ENCODE assay signal across 22 mouse cellular contexts in genomic region chr17:30487695-30488094, GRCm38 (mm10).
A peak's percentile ranks its signal among the peaks of the same experiment; 100 is the strongest.
DNase-seq lines count a peak whose midpoint lies in the region; TF ChIP-seq lines count a peak whose summit lies in the region.
"Had no signal": no experiment of that assay in that cellular context is flagged by ENCODE, and none has a peak within 500 bp of the region (broad histone marks: within the 10 kb centered on the region; RNA-seq: fewer than 3 reads in every experiment).

No protein-coding gene starts in this region.

- H3K79me2 ChIP-seq in MEL (ENCODE audit: control insufficient read depth, insufficient read depth, low read length, poor library complexity), result no peaks in the 10 kb centered on the region

- H3K4me3 ChIP-seq in MEL (ENCODE audit: control insufficient read depth in 1 of 2, insufficient read depth in 1 of 2, low read depth in 2 of 2, low read length in 2 of 2), result no peak overlapping the region
- H3K4me3 ChIP-seq: embryonic facial prominence, embryonic 13.5 days; embryonic facial prominence, embryonic 15.5 days; erythroblast, embryonic 14.5 days; forebrain, embryonic 10.5 days; forebrain, embryonic 12.5 days had no signal

- no peaks in the 10 kb centered on the region for H3K4me1 ChIP-seq in MEL (ENCODE audit: control insufficient read depth in 1 of 2, insufficient read depth in 2 of 2, low read length in 2 of 2)
- H3K4me1 ChIP-seq: embryonic facial prominence, embryonic 13.5 days; embryonic facial prominence, embryonic 15.5 days had no signal

- H3K9ac ChIP-seq in MEL (ENCODE audit: control insufficient read depth, low read depth, low read length, poor library complexity, severe bottlenecking), result no peak overlapping the region
- H3K9ac ChIP-seq: embryonic facial prominence, embryonic 13.5 days; embryonic facial prominence, embryonic 15.5 days; forebrain, embryonic 12.5 days had no signal

- H3K27me3 ChIP-seq in MEL (ENCODE audit: control insufficient read depth in 1 of 2, insufficient read depth in 2 of 2, low read length in 2 of 2), result no peaks in the 10 kb centered on the region
- H3K27me3 ChIP-seq: CH12.LX; embryonic facial prominence, embryonic 13.5 days; embryonic facial prominence, embryonic 15.5 days; forebrain, embryonic 12.5 days had no signal

- H3K27ac ChIP-seq in MEL (ENCODE audit: control insufficient read depth, low read depth, low read length), result no peak overlapping the region
- H3K27ac ChIP-seq: embryonic facial prominence, embryonic 13.5 days; embryonic facial prominence, embryonic 15.5 days; forebrain, embryonic 10.5 days; forebrain, embryonic 12.5 days had no signal

- TF ChIP-seq EP300 in MEL (IDR thresholded peaks at IDR 0.05; ENCODE audit: low read depth in 1 of 2, low read length in 2 of 2), result no peak

- TF ChIP-seq POLR2A in MEL (IDR thresholded peaks at IDR 0.05; ENCODE audit: control insufficient read depth in 1 of 2, insufficient read depth in 1 of 2, low read depth in 1 of 2, low read length in 2 of 2, poor library complexity in 1 of 2), result no peak

- no peaks in the 10 kb centered on the region for H3K9me3 ChIP-seq in MEL (replicated peaks; ENCODE audit: insufficient read depth, low read length)
- H3K9me3 ChIP-seq: embryonic facial prominence, embryonic 13.5 days; embryonic facial prominence, embryonic 15.5 days; forebrain, embryonic 12.5 days had no signal

- peak; percentile 64 for DNase-seq in heart, adult 11 months
- DNase-seq in heart, adult 18-20 months, result no peak
- peak; percentile 22 for DNase-seq in testis, postnatal 10 days (ENCODE audit: low spot score)
- DNase-seq in testis, postnatal 14 days (ENCODE audit: low spot score), result no peak
- DNase-seq in MEL (ENCODE audit: low read depth, low spot score), result no peak
- DNase-seq: adrenal gland, adult 2 months; adrenal gland, postnatal 10 days; adrenal gland, postnatal 25 days; B cell, adult 2 months; cerebellum, adult 11 months; cerebellum, adult 18-20 months; cerebellum, adult 8-10 months; cerebellum, adult 9-11 months; cerebellum, postnatal 14 days; cerebellum, postnatal 36 days; embryo, embryonic 11 days had no signal

- TF ChIP-seq CTCF in MEL (IDR thresholded peaks at IDR 0.05 in 2 of 3, conservative IDR thresholded peaks at IDR 0.05 in 1 of 3; ENCODE audit: control insufficient read depth in 1 of 3, insufficient read depth in 1 of 3, low read depth in 2 of 3, low read length in 3 of 3, poor library complexity in 1 of 3, severe bottlenecking in 1 of 3), result no peak

- no peak for TF ChIP-seq RAD21 in MEL (IDR thresholded peaks at IDR 0.05; ENCODE audit: low read depth, low read length)

- H3K36me3 ChIP-seq in MEL (ENCODE audit: control insufficient read depth in 1 of 2, insufficient read depth in 2 of 2, low read length in 2 of 2), result peaks cover 0 to 2% of the 10 kb centered on the region in 2 experiments; a peak in 2 of 4 replicates
- H3K36me3 ChIP-seq: embryonic facial prominence, embryonic 15.5 days; forebrain, embryonic 12.5 days had no signal

TF ChIP-seq in MEL, 35 proteins besides CTCF, POLR2A, EP300 and RAD21:
- peak; percentile 47 for TF ChIP-seq USF1 (IDR thresholded peaks at IDR 0.05; ENCODE audit: low read depth, low read length)
- no peak for TF ChIP-seq ZC3H11A (IDR thresholded peaks at IDR 0.05; ENCODE audit: low read depth, low read length)

Comparison
In these comparisons a context has a peak if more than half of its experiments do, and no peak if none do; other contexts are left out.
1. DNase-seq: peak in heart, adult 11 months (single experiment) and testis, postnatal 10 days (single experiment); none in heart, adult 18-20 months (0 of 2), testis, postnatal 14 days (single experiment) and MEL (single experiment).